Mouse (Mus musculus) left cerebral cortex, postnatal 14 days (tissue): Measurements from ENCODE around the gene H2al1o. TPM values are rescaled to one million over a fixed set of nuclear protein-coding genes. Genes with fewer than 3 reads are reported as not detected.
"Not testable (repeated sequence)": the region's sequence is repeated elsewhere in the genome, so short reads cannot be mapped to it uniquely, and the experiment has no call there.

Experiments used
- DNase-seq, 2 experiments: peaks; one replicate each; pipeline ENCODE4 v3.0.0; 2021 to 2022; ENCODE audit warnings: low spot score in 2 of 2, mixed read lengths in 1 of 2
- intact Hi-C: fragments of 180-260 bp; cut with DNase I; formaldehyde crosslinking; loops from one replicate; pipeline ENCODE4 v1.15.1; 2025
- long read RNA-seq, 2 experiments: library from polyadenylated mRNA; stranded (forward); transcript quantifications; one replicate each; pipeline ENCODE4 v2.0.0; 2021
- total RNA-seq, 2 experiments: library from RNA; stranded (reverse); gene quantifications; 2 replicates each; pipeline ENCODE4 v1.2.3; 2021

H2al1o gene
- total RNA-seq = not detected
- long read RNA-seq, experiment 1 = 0 reads
- long read RNA-seq, experiment 2 = 0 reads

GRCm38 (mm10) chrX:9572309-9572708 is at the start of gene H2al1o:
TSS of gene H2al1o (minus strand) at chrX:9572409.
- DNase-seq, intact Hi-C loops: not testable (repeated sequence)

DNA sequence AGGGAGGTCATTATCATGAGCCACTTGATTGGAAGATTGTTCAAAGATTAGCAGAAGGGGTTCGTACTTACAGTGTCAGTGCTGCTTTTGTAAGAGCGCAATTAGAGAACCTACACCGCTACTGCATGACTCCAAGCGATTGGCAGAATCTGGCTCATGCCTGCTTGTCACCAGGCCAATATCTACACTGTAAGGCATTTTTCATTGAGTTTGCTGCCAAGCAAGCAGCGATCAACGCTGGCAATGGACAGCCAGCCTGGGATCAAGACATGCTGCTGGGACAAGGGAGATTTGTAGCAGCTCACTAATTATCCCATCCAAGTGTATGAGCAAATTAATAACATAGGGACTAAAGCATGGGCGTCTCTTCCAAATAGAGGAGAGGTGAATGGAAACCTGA is 25.8 kb upstream of the H2al1o start:
- intact Hi-C loops, DNase-seq: not testable (repeated sequence)

- intact Hi-C loops = no loop called here
- DNase-seq = no peak
Measured at GRCm38 (mm10) chrX:9536881-9537280, 35.3 kb downstream of the H2al1o start.

Other genes with a start within 250 kb of the H2al1o start
- not detected for gene H2al1k, start 221.8 kb downstream of the H2al1o start, total RNA-seq
- under 1 TPM; 0.24 to 0.53 TPM for gene Cybb, start 84.6 kb downstream of the H2al1o start, total RNA-seq
- 100 to 1,000 TPM; 106 to 108 TPM for gene Dynlt3, start 90.6 kb upstream of the H2al1o start, total RNA-seq